Mouse (Mus musculus): ENCODE measurements around the gene Rassf2. TPM values are rescaled to one million over a fixed set of nuclear protein-coding genes. Genes with fewer than 3 reads are reported as not detected.

The Rassf2 gene
- total RNA-seq, 2 experiments from 2014 or later, result 7.7 to 11.7 TPM

DNA sequence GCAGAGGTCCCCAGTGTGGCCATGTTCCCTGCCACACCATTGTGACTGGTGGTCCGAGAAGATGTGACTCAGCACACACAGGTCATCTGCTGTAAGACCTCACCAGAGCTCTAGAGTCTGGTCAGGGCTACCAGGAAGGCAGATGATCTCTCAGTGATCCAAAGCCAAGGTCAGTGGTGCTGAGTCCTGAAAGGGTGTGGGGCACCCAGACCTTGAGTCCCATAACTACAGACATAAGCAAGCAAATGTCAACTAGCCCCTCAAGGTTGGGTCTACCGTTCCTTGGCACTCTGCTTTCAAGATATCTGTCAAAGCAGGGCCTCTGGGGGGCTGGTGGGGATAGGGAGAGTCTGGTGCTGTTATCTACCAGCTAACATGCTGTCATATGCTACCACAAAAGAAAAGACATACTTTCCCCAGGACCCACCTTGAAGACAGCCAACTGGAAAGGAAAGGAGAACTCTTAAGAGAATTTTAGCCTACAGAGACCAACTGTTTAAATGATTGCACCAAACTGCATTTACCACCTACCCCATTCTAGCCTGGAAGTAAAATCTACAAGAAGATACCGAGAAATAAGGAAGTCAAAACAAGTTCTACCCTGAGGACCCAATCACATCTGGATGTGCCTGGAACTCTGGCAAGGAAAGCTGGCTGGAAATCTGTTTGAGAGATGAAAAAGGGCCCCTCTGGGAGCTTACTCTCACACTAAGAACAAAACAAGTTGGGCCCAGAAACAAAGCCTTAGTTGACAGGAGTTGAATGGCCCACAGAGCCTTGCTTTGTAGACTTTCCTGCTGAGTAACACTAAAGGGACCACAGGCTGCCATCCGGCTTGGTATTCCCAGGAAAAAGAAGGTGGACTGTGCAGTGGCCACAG is 4.8 kb upstream of the Rassf2 start:
- DNase-seq, result peak in 1 of 2 experiments; percentile 63

GRCm38 (mm10) chr2:132031364-132032095 is 1.5 kb upstream of the Rassf2 start:
- DNase-seq, result no peak

DNA sequence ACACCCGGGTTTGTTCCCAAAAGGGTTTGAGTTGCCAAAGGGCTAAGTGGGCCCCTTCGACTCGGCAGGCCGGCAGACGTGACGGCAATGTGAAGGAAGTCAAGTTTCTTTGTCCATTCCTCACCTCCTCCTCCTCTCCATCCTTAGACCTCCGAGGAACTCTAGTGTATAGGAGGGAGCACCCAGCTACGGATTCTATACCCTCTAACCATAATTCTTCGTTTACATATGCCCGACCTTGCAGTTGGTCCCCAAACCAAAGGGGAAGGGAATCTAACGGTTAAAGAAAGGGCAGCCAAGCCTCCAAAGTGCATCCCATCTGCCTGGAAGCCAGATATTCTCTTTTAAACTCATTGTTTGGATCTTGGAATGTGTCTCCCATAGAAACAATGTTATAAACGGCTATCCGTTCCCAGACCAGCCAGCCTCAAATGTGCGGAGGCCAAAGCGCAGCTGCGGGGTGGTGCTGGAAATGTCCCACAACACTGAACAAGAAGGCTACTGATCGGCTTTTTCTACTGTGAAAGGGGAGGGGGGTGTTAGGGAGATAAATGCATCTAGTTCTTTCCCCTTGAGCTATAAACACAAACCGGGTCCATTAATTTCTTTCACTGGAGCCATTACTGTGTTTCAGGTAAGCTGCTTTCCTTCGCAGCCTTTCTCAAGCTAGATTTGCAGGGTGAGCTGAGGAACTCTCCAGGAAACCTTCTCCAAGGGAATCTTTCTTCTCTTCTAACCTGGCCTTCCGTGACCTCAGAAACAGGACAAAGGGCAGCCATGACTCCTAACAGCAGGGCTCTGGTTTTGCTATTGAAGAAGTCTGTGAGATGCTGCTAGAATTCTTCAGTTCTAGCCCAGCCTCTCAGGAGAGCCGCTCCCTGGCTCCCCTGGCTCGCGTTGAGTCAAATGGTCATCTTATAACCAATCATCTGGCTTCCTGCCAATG is 633 bp upstream of the Rassf2 start:
- DNase-seq, result no peak

GRCm38 (mm10) chr2:132028894-132029605 is 1.0 kb downstream of the Rassf2 start:
- DNase-seq, result peak; percentile 60 to 68

DNA sequence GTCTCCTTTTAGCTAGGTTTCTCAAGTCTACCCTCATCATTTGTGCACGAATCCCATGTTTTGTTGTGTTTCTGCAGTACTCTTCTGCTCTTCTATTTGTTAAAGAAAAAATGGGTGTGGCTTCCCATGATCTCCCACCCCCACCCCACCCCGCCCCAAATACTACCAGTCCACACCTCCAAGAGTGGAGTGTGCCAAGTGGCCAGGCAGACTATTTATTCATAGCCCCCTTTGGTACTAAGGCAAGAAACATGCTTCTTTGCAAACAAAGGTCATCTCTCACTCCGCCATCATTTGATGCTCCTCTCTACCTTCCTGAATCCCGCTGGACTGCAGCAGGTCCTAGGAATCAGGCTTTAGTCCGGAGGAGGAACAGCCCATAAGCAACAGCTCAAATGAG is 2.0 kb downstream of the Rassf2 start:
- DNase-seq, result no peak

DNA sequence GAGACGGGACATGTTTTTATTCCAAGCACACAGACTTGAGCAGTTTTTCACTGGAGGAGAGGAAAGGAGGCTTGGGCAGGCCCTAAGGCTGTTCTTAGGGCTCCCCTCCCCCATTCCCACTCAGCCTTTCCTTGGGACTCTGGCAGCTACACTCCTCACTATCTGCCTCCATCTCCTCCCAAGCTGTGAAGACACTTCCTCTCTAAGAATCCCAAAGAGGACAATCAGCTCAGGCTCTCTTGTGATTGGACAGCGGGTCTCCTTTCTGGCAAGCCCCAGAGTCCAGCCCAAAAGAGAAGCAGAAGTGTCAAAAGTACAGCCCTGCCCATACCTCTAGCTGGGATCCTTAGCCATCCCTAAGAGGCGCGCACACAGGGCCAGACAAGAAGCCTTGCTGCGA is 2.7 kb downstream of the Rassf2 start:
- peak; percentile 57 to 81 for DNase-seq

DNA sequence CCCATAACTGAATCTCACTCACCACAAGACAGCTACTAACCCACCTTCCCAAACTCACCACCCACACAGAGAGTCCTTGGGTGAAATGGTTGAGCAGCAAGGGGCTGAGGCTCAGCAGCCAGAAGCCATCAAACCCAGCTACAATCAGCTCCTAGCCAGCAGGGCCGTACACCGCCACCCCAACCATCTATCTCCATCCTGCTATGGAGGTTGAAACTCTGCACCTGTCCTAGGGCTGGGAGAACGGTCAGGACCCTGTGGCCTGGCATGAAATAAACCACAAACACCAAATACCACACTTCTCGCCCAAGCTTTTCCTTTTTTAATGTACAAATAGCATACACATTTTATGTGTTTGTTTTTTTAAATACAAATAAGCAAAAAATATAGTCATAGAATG is 6.0 kb downstream of the Rassf2 start:
- no peak for DNase-seq

GRCm38 (mm10) chr2:132022621-132023020 is 7.4 kb downstream of the Rassf2 start:
- peak in 1 of 2 experiments; percentile 55 for DNase-seq

GRCm38 (mm10) chr2:132021616-132022015 is 8.4 kb downstream of the Rassf2 start:
- DNase-seq, result no peak

DNA sequence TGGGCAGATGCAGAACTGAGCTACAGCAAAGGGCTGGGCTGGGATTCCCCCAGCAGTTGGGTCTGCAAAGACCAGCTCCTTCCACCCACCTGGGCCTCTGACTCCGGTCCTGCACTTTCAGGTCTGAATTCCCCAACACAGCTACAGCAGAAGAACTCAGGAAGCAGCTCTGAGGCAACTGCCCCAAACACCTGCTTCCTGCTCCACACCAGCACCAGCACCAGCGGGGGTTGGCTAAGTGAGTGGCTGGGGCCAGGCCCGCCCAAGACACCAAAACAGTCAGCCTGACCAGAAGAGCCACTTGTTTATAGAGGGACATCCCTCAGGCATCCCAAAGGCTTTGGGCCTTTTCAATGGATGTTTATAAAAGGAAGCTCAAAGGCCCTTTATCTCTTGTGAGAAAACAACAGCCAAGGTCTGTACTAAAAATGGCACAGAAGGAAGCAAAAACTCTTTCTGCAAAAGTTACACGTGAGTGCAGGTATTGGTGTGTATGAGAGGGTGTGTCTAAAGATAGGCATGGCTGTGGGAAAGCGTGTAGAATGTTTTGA is 9.0 kb downstream of the Rassf2 start:
- peak in 1 of 2 experiments; percentile 76 for DNase-seq

- DNase-seq, result no peak
Observed at GRCm38 (mm10) chr2:132020420-132020819, 9.6 kb downstream of the Rassf2 start.

DNA sequence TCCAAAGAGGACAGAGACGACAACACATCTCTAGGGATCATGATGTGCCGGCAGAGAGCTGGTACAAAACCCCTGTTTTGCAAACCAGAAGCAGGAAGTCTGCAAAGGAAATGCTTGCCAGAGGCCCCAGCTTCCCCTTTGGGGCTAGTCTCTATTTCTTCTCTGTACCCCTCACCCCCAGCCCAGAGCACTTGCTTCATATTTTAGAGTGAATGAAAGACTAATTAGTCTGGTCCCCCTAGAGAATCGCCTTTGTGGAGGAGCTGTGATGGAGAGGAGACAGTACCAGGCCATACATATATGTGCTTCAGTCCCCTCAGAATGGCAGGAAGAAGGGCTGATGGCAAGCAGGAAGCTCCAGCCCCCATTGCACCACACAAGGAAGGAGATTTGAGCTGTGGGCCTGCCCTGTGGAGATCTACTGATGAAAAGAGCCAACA is 10.7 kb downstream of the Rassf2 start:
- peak in 1 of 2 experiments; percentile 77 for DNase-seq

- DNase-seq, result no peak
Observed at GRCm38 (mm10) chr2:132018156-132018555, 11.9 kb downstream of the Rassf2 start.

GRCm38 (mm10) chr2:132017611-132018010 is 12.4 kb downstream of the Rassf2 start:
- DNase-seq, result peak; percentile 73 to 79

DNA sequence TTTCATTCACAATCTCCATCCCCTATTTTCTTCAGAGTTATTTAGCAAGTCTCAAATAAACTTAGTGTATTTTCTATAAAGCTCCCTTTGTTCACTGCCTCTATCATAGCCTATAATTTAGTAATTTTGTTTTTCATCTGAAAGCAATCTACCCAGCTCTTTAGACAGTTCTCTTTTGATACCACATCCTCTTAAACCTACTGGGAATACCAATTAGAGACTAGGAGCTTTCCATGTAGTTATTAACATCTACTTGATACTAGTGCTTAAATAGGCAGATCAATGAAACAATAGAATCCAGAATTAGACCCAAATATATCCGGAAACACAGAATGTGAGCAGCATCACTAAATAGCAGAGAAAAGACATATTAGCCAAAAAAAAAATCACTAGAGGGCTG is 14.0 kb downstream of the Rassf2 start:
- no peak for DNase-seq

GRCm38 (mm10) chr2:132013152-132013551 is 16.9 kb downstream of the Rassf2 start:
- no peak for DNase-seq

- DNase-seq, result no peak
Observed at GRCm38 (mm10) chr2:132010781-132011180, 19.3 kb downstream of the Rassf2 start.

DNA sequence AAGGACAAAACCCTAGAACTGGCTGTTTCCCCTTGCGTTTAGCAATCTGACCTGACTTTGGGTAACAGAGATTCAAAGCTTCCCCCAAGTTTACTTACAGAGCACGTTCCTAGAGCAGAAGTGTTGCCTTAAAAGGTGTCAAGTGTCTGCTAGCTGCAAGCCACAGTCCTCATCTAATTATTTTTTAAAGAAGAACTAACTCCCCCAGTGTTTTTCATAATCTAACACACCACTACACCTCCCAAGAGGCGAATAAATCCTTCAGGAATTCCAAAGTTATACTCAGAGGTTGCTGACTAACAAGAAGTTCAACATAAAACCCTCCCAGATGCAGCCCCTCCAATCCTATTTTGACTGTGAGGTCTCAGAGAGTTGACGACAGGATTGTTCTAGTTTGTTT is 21.9 kb downstream of the Rassf2 start:
- DNase-seq, result no peak

DNA sequence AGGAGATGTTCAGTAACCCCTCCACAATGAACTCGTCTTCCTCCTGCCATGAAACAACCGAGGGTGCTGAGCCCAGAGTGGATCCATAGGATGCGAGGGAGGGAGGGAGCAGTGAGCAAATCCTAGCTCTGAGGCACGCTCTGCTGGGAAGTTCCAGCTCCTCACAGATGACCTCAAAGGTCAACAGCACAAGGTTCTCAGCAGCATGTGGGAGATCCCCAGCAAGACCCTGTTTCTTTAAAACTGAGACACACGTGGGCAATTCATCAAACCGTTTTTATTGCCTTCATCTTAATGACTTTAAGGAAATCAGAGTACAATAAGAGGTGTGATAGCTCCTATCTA is 22.6 kb downstream of the Rassf2 start:
- DNase-seq, result no peak

DNA sequence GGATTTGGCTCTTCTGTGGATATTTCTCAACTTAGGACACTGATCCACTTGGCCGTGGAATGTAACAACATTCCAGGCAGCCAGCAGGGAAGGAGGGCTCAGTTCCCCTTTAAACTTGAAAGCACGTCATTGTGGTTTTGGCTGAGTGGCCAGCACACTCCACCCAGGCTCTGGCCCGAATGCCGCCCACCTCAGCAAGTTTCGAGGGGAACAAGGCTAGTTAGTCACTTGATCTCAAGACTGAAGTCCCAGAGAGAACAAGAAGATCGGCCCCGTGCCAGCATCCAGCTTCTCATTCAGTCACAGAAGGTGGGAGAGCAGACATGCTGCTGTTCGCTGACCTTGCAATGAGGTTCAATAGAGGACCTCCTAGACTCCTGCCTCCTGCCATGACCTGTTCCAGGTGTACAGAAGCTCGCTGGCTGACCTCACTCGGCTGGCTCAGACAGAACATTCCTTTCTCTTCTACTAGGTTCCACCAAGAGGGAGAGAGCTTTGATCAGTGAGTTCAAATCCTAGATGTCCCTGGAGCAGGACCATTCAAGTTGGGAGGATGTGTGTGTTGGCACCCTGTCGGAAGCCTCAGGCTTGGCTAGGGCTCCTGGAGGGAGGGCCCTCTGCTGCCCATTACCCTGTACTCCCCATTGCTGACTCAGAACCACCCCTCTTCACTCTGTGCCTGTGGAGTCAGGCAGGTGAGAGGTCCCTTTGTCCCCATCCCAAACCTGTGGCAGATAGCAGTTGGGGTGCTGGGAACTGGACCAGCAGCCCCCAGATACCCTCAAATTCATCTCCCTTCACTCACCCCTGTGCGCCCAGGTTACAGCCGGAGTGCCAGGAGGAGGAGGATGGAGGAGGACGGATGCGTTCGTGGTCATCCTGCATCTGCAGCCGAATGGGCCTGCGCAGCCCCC is 23.2 kb downstream of the Rassf2 start:
- peak; percentile 83 to 93 for DNase-seq
